Mouse (Mus musculus) testis, adult 2 months (tissue): ENCODE data around the gene B3gnt2. TPM values are rescaled to one million over a fixed set of nuclear protein-coding genes. Genes with fewer than 3 reads are reported as not detected.

Experiments used
- H3K27ac ChIP-seq: fragments of 200-500 bp; 2 replicates; pipeline ENCODE4 v1.5.1; 2012; ENCODE audit warnings: low read depth, low read length; ENCODE audit not compliant: control insufficient read depth, insufficient read depth
- H3K27me3 ChIP-seq: fragments of 200-500 bp; 2 replicates; pipeline ENCODE4 v1.6.1; 2012; ENCODE audit warnings: mild to moderate bottlenecking, low read length, moderate library complexity; ENCODE audit not compliant: control insufficient read depth, insufficient read depth
- H3K36me3 ChIP-seq: fragments of 200-500 bp; 2 replicates; pipeline ENCODE4 v1.6.1; 2012; ENCODE audit warnings: mild to moderate bottlenecking, low read length; ENCODE audit not compliant: control insufficient read depth, insufficient read depth
- H3K4me1 ChIP-seq: fragments of 200-500 bp; 2 replicates; pipeline ENCODE4 v1.6.1; 2012; ENCODE audit warnings: low read length; ENCODE audit not compliant: control insufficient read depth, insufficient read depth
- H3K4me3 ChIP-seq: fragments of 200-500 bp; 2 replicates; pipeline ENCODE4 v1.5.1; 2012; ENCODE audit warnings: low read depth, mild to moderate bottlenecking, low read length, moderate library complexity, mixed read lengths; ENCODE audit not compliant: control insufficient read depth
- CTCF ChIP-seq: fragments of 200-500 bp; IDR thresholded peaks from 2 replicates; pipeline ENCODE4 v1.5.1; 2012; ENCODE audit warnings: low read depth, mild to moderate bottlenecking, inconsistent platforms, low read length, moderate library complexity; ENCODE audit not compliant: control insufficient read depth, insufficient read depth, insufficient replicate concordance
- POLR2A ChIP-seq: fragments of 200-500 bp; IDR thresholded peaks from 2 replicates; pipeline ENCODE4 v1.6.1; 2012; ENCODE audit warnings: low read depth, mild to moderate bottlenecking, inconsistent platforms, low read length, moderate library complexity; ENCODE audit not compliant: control insufficient read depth
- polyA plus RNA-seq: library from polyadenylated mRNA; depleted of rRNA; stranded (reverse); fragments of >200 nt; gene quantifications from 2 replicates; pipeline ENCODE4 v1.2.3, GENCODE M21; 2012; rRNA removed

The B3gnt2 gene
- 1.2 and 1.6 TPM in 2 replicates for polyA plus RNA-seq

DNA sequence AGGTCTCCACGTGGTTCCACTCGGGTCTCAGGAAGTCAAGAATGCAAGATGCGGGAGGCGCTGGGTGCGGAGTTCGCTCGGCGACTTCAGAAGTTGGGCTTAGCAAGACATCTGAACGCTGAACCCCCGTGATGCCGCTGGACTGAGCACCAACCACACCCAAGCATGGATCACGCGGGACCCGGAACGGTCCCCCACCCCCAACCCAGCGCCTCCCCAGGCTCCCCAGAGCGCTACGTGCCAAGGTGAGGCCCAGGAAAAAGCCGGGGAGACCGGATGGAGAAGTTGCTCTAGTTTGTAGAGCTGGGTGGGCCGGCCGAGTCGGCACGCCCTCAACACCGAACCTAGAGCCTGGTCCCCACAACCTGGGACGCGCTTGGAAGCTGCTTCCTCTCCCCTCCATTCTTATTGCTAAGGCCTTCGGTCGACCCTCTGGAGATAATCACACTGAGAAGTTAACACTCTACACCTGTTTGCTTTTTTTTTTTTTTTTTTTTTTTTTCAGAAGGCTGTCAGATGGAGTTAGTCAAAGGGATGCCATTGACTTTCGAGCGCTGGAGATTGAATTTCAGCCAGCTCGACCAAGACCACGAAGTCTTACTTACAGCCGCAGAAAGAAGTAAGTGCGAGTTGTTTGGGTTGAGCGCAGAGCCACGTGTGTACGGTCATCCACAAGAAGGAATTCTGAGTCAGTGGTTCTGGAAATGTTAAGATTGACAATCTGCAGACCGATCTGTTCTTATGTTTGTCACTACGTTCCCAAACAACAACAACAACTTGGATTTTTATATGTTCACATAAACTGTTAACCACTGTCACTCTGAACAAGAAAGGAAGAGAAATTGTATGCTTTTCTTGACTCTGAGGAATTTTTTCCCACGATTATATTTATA is at the start of gene B3gnt2:
Gene B3gnt2, minus strand, starts transcription at position 627 of the 893 bp plus-strand sequence.
- Histone ChIP-seq H3K27ac (peak within 1 kb of the TSS; percentile 80), H3K27me3 (peaks cover 4% of the 10 kb centered on the region; the same call in 1 of the 2 replicates)

DNA sequence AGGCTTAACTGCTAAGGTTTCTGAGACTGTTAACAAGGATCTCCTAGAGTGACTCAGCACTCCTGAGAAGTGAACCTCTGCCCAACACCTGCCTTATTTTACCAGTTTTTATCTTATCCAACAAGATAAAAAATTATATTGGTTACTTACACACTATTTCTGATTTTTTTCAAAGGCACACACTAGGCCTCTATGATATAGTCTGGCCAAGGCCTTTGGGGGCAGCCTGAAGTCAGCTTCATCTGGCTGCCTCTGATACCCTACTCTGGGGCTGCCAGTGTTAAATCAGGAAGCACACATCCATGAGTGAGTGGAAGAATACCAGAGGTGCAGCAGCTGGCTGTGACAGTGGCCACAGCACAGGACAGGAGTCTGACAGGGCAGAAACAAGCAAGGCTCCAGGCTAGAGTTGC is 45.7 kb upstream of the B3gnt2 start:
- no peaks in the 10 kb centered on the region for H3K4me1 ChIP-seq
- H3K36me3 ChIP-seq, result no peaks in the 10 kb centered on the region
- H3K4me3 ChIP-seq, result no peak overlapping the region
- H3K27ac ChIP-seq, result no peak overlapping the region
- no peaks in the 10 kb centered on the region for H3K27me3 ChIP-seq
- TF ChIP-seq POLR2A, result no peak
- no peak for TF ChIP-seq CTCF

More for the DNA sequence above, at the start of gene B3gnt2:
- TF ChIP-seq CTCF (no peak), POLR2A (no peak)
- Histone ChIP-seq H3K4me1 (peaks cover 17% of the 10 kb centered on the region), H3K36me3 (no peaks in the 10 kb centered on the region), H3K4me3 (peak within 1 kb of the TSS; percentile 79)

DNA sequence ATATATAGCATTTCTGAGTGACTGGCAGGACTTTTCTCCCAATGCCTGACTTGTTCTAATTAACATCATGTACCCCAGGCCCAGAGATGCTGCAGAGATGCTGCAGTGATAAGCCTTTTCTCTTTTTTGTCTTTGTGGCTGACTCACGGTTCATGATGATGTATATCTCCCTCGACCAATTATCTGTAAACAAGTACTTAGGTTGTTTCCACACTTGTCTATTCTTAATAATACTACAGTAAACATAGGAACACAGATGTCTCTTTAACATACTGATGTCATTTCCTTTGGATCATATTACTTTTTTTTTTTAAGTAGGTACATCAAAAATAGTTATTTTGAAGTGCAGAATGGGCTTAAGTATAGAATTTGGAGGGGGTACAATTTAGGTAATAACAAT is 42.2 kb upstream of the B3gnt2 start:
- TF ChIP-seq CTCF, result no peak
- TF ChIP-seq POLR2A, result no peak
- Histone ChIP-seq H3K4me1 (no peaks in the 10 kb centered on the region), H3K4me3 (no peak overlapping the region), H3K36me3 (no peaks in the 10 kb centered on the region), H3K27me3 (no peaks in the 10 kb centered on the region), H3K27ac (no peak overlapping the region)

DNA sequence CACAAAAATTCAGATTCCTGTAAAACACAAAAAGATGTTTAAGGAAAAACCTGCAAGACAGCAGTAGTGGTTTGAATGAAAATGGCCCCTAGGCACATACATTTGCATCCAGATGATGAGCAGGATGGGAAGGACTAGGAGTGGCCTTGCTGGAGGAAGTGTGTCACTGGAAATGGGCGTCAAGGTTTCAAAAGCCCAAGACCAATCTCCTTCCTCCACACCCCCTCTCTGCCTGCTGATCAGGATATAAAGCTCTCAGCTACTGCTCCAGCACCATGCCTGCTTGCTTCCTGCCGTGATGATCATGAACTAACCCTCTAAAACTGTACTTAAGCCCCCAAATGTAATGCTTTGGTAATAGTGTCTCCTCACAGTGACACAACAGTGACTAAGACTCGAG is 39.3 kb upstream of the B3gnt2 start:
- Histone ChIP-seq H3K27me3 (no peaks in the 10 kb centered on the region), H3K4me3 (no peak overlapping the region), H3K36me3 (no peaks in the 10 kb centered on the region), H3K27ac (no peak overlapping the region), H3K4me1 (no peaks in the 10 kb centered on the region)
- TF ChIP-seq POLR2A (no peak), CTCF (no peak)

- H3K27ac ChIP-seq, result no peak overlapping the region
- TF ChIP-seq CTCF, result no peak
- TF ChIP-seq POLR2A, result no peak
These were observed 36.9 kb upstream of the B3gnt2 start for GRCm38 (mm10) chr11:22897642-22898041.

DNA sequence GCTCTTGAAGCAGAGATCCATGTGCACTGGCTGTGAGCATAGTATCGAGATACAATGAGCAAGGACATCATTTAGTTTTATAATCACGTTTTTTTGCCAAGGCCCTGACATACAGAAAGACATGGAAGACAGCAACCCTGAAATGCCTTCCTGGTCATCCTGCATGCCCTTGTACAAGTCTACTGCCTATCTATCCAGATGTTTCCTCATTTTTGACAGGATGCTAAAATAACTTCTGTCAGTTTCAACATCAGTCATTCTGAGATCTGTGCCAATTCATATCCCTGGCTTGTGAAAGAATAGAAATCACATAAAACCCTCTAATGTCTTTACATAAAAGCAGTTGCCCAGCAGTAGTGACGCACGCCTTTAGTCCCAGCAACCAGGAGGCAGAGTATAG is 36.4 kb upstream of the B3gnt2 start:
- no peaks in the 10 kb centered on the region for H3K4me1 ChIP-seq
- H3K27ac ChIP-seq, result no peak overlapping the region
- H3K27me3 ChIP-seq, result no peaks in the 10 kb centered on the region
- H3K4me3 ChIP-seq, result no peak overlapping the region
- no peaks in the 10 kb centered on the region for H3K36me3 ChIP-seq
- TF ChIP-seq POLR2A, result no peak
- no peak for TF ChIP-seq CTCF

More at GRCm38 (mm10) chr11:22897642-22898041, 36.9 kb upstream of the B3gnt2 start:
- no peaks in the 10 kb centered on the region for H3K4me1 ChIP-seq
- H3K27me3 ChIP-seq, result no peaks in the 10 kb centered on the region
- no peak overlapping the region for H3K4me3 ChIP-seq
- H3K36me3 ChIP-seq, result no peaks in the 10 kb centered on the region

DNA sequence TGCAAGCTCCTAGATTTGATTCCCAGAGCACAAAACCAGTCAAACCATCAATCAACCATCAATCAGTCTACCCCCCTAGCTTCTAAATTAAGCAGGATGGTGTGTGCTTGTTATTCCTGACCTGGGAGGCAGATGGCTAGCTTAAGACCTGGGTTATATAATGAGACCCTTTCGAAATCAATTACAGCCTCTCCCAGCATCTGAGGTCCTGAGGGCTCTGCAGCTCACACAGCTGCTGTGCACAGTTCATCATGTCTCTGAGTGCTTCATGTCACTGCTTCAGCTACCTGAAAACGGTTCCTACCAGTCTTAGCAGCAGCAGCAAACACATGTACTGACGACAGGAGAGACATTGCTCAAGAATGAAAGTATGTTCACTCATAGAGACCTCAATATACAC is 32.3 kb upstream of the B3gnt2 start:
- H3K27me3 ChIP-seq, result no peaks in the 10 kb centered on the region
- no peaks in the 10 kb centered on the region; the same call in 1 of the 2 replicates for H3K4me1 ChIP-seq
- H3K27ac ChIP-seq, result no peak overlapping the region
- H3K36me3 ChIP-seq, result no peaks in the 10 kb centered on the region
- TF ChIP-seq CTCF, result no peak
- TF ChIP-seq POLR2A, result no peak
- no peak overlapping the region for H3K4me3 ChIP-seq

GRCm38 (mm10) chr11:22892466-22892865 is 31.7 kb upstream of the B3gnt2 start:
- no peak overlapping the region for H3K4me3 ChIP-seq
- TF ChIP-seq CTCF, result no peak
- no peak for TF ChIP-seq POLR2A
- no peaks in the 10 kb centered on the region for H3K36me3 ChIP-seq

More at GRCm38 (mm10) chr11:22892466-22892865, 31.7 kb upstream of the B3gnt2 start:
- no peaks in the 10 kb centered on the region; the same call in 1 of the 2 replicates for H3K4me1 ChIP-seq
- H3K27me3 ChIP-seq, result no peaks in the 10 kb centered on the region
- H3K27ac ChIP-seq, result no peak overlapping the region
